Mouse (Mus musculus) urinary bladder, adult 2 months (tissue): ENCODE results near the gene Ctsh. TPM values are rescaled to one million over a fixed set of nuclear protein-coding genes. Genes with fewer than 3 reads are reported as not detected.
"Not testable (repeated sequence)": the region's sequence is repeated elsewhere in the genome, so short reads cannot be mapped to it uniquely, and the experiment has no call there.

Source experiments
- DNase-seq: peaks from one replicate; pipeline ENCODE4 v3.0.0; 2022; ENCODE audit warnings: low spot score
- polyA plus RNA-seq: library from polyadenylated mRNA; depleted of rRNA; stranded (reverse); fragments of >200 nt; gene quantifications from 2 replicates; pipeline ENCODE4 v1.2.3, GENCODE M21; 2012

Gene Ctsh
- polyA plus RNA-seq, 1 experiment = 230 TPM

DNA sequence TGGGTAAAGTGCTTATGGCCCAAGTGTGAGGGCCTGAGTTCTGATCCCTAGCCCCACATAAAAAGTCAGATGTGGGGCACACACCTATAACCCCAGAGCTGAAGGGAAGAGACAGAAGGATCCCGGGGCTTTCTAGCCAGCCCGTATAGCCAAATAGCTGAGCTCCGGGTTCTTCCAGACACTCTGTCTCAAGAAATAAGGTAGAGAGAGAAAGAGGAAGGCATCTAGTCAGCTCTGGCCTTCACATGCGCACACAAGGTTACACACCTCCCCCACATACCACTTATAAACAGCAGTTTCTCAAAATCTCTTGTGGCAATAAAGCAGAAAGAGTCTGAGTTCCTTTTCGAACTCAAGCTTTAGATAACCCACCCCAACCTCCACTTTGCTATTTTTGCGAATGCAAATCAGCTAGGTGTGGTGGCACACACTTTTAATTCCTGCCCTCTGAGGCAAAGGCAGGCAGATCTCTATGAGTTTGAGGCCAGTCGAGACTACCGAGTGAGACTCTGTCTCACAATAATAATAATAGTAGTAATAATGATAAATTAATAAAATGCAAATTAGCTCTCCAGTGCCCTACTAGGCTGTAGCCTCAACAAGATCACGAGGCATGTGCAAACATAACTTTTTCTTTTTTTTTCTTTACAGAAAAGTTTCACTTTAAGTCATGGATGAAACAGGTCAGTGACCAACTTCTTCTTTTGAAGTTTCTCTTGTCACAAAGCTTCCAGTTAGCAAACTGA is 6.0 kb downstream of the Ctsh start:
- no peak for DNase-seq

DNA sequence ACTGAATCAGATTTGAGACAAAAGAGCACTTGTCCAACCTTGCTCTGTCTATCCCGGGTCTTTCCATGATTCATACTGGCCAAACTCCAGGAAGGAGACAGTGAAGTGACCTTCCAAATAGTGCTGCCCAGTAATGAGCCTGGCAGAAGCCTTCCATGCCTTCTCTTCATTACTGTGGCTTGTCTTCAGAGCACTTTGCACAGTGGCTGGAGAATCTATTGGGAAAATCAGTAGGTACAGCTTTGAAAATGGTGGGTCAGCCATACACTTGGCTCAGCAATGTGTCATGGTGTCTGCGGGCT is 6.6 kb downstream of the Ctsh start:
- DNase-seq = no peak

GRCm38 (mm10) chr9:90060932-90061331 is 7.0 kb downstream of the Ctsh start:
- not testable (repeated sequence) for DNase-seq

GRCm38 (mm10) chr9:90067341-90067740 is 13.4 kb downstream of the Ctsh start:
- DNase-seq = no peak

GRCm38 (mm10) chr9:90068786-90069185 is 14.8 kb downstream of the Ctsh start:
- DNase-seq = peak; percentile 36

GRCm38 (mm10) chr9:90069485-90069884 is 15.5 kb downstream of the Ctsh start:
- no peak for DNase-seq

- DNase-seq = no peak
Measured at GRCm38 (mm10) chr9:90070174-90070573, 16.2 kb downstream of the Ctsh start.

- DNase-seq = no peak
Measured at GRCm38 (mm10) chr9:90075336-90075735, 21.4 kb downstream of the Ctsh start.

DNA sequence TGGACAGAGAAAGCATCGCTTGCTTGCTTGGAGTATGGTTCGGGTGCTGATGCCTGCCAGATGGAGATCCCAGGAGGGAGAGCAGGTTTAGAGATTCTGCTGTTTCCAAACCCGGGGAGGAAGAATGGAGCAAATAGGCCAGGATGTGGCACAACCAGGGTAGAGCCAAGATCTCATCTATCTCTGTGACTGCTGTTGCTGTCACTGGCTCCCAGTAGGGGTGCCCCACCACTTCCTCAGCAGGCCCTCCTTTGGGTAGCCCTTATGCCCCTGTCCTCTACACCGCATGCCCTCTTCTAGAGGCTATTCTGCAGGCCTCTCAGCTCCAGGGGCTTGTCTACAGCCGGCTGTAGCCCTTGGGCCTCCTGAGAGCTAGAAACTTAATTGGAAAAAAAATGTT is 22.2 kb downstream of the Ctsh start:
- DNase-seq = no peak

DNA sequence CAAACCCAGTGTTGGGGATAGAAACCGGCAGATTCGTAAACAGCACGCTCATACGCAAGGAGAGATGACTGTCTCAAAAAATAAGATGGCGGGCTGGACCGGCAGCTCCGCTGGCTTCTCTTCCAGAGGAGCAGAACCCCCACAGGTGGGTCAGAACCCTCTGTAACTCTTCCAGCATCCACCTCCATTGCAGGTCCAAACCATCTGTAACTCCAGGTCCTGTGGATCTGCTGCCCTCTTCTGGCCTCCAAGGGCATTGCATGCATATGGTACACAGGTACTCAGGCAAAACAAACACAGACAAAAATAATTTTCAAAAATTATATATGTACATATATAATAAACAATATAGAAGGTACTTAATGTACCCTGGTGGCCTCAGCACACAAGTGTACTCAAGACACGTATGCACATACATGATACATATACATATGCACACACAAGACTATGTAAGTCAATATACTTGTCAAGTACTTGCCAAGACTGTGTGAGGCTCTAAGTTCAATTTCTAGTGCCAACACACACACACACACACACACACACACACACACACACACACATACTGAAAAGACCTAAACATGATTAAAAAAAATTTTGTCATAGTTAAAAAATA is 23.0 kb downstream of the Ctsh start:
- peak; percentile 68 for DNase-seq

- not testable (repeated sequence) for DNase-seq
Measured at GRCm38 (mm10) chr9:90081961-90082360, 28.0 kb downstream of the Ctsh start.

- no peak for DNase-seq
Measured at GRCm38 (mm10) chr9:90082992-90083391, 29.0 kb downstream of the Ctsh start.

DNA sequence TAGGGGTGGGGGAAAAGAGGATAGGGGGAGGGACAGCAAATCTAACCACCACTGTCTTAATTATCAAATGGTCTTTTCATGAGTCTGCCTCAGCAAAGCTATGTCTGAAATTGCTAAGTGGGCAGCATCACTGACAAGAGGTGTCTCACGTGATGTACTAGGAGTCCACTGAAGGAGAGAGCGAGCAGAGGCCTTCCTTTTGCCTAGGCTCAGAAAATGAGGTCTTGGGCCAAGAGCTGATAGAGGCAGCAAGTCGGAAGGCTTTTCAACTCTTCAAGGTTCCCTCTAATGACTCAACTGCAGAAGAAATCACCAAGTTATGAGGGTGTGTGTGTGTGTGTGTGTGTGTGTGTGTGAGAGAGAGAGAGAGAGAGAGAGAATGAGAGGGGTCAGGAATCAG is 30.2 kb downstream of the Ctsh start:
- peak; percentile 9 for DNase-seq

- DNase-seq = no peak
Measured at GRCm38 (mm10) chr9:90084766-90085468, 31.0 kb downstream of the Ctsh start.

DNA sequence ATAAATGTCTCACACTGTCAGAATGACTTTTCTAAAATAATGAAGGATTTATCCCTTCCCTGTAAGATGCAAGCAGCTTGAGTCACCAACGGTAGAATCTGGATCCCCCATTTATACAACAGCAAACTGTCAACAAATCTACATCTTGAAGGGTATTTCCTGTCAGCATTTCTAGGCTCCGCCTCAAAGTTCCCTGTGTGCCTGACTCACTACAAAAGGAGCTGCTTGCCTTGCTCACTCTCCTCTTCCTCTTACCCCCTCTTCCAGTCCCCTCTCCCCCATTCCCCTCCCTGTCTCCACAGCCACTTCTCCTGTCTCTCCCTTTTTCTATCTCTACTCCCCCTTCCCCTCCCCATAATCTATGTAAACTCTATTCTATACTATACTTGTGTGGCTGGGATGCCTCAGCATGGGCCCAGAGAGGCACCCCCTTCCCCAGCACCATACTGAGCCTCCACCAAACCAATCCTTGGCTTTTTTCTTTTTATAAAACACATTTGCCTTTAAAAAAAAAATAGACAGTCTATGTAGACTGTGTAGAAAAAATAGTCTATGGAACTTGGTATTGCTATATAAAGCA is 34.0 kb downstream of the Ctsh start:
- DNase-seq = no peak

DNA sequence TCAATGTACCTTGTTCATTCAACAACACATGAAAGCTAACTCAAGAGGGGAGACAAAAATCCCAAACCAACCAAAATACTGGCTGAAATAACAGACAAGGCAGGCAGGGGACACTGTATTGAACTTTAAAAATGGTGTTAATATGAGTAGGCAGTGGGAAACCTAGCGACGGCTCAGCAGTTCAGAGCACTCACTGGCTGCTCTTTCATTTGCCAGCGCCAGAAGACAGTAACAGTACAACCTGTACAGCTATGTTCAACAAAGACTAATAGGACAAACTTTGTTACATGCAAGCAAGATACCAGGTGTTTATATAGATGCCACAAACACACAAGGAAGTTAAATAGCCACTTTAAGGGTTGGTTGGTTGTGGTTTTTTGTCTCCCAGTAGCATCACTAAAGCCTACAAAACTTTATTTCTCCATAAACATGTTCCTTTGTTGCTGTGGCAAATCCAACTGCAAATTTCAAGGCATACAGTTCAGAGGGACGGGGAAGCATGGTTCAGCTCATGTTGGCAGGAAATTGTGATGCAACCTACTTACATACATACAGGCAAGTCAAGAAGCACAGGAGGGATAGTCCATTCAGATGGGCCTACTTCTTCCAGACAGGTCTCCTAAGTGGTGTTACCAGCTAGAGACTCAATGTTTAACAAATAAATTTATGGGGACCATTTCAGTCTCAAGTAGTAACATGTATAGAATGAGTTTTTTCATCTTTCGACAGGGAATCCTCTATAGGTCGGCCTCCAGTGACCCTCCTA is 35.6 kb downstream of the Ctsh start:
- DNase-seq = no peak

GRCm38 (mm10) chr9:90098934-90099333 is 45.0 kb downstream of the Ctsh start:
- DNase-seq = no peak

DNA sequence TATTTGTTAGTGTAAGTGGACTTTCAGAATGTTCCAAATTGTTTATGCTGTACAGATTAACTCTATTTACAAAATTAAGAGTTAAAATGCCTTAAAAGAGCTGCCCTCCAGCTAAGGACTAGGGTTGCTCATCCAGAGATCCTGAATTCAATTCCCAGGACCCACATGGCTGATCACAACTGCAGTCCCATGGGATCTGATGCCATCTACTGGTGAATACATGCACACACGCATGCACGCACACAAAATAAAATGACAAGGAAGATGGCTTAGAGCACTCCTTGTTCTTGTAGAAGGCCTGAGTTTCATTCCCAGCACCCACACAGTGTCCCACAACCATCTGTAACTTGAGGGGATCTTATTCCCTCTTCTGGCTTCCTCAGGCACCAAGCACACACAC is 46.8 kb downstream of the Ctsh start:
- no peak for DNase-seq

DNA sequence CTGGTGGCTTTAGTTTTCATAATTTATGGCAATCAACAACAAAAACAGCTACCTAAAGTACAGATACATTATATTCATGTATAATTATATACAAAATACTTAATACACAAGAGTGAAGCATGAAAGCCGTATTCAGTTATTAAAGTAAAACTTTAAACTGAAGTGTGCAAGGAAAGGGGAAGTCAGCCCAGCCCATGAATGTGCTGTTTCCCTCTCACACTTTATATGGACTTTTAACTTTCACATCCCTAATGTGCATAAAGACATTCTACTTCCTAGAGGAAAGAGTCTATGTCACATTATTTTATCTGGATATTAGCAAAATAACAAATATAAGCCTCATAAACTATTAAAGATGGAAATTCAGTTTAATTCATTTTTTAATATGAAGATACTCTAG is 51.5 kb downstream of the Ctsh start:
- no peak for DNase-seq

GRCm38 (mm10) chr9:90106915-90107314 is 53.0 kb downstream of the Ctsh start:
- DNase-seq = no peak

- no peak for DNase-seq
Measured at GRCm38 (mm10) chr9:90108272-90108671, 54.3 kb downstream of the Ctsh start.

GRCm38 (mm10) chr9:90109386-90109785 is 55.4 kb downstream of the Ctsh start:
- DNase-seq = no peak
